Mouse (Mus musculus) gastrocnemius, postnatal 14 days (tissue): ENCODE measurements around the gene Nme2. TPM values are rescaled to one million over a fixed set of nuclear protein-coding genes. Genes with fewer than 3 reads are reported as not detected.

Source experiments
- DNase-seq: peaks from one replicate; pipeline ENCODE4 v3.0.0; 2021; ENCODE audit warnings: mixed read lengths
- intact Hi-C: fragments of 180-260 bp; cut with DNase I; formaldehyde crosslinking; loops from one replicate; pipeline ENCODE4 v1.15.1; 2025; ENCODE audit warnings: low total_unique reads
- total RNA-seq, 2 experiments: library from RNA; stranded (reverse); gene quantifications; 2 replicates each; pipeline ENCODE4 v1.2.3; 2021

The Nme2 gene
- total RNA-seq, 2 experiments from 2014 or later = 541 to 581 TPM

- DNase-seq = no peak
- intact Hi-C loops = no loop called here
Measured at GRCm38 (mm10) chr11:93908829-93909228, 47.2 kb downstream of the Nme2 start.

GRCm38 (mm10) chr11:93907839-93908238 is 48.2 kb downstream of the Nme2 start:
- intact Hi-C loops = no loop called here
- DNase-seq = no peak

GRCm38 (mm10) chr11:93906834-93907233 is 49.2 kb downstream of the Nme2 start:
- DNase-seq = no peak
- intact Hi-C loops = no loop called here

Other genes with a start within 250 kb of the Nme2 start
- gene Utp18, start 70.5 kb downstream of the Nme2 start, total RNA-seq = 10 to 100 TPM in 1 of 2 experiments, 1 to 10 TPM in 1; 7.8 to 10.7 TPM
- gene Mbtd1, start 70.4 kb downstream of the Nme2 start, total RNA-seq = 10 to 100 TPM; 12.4 to 19.0 TPM
- 10 to 100 TPM; 19.9 to 21.9 TPM for gene Gm20390, start 12.0 kb upstream of the Nme2 start, total RNA-seq
- 10 to 100 TPM; 18.2 to 20.6 TPM for gene Nme1, start 12.3 kb upstream of the Nme2 start, total RNA-seq
- gene Spag9, start 39.8 kb upstream of the Nme2 start, total RNA-seq = 100 to 1,000 TPM; 120 to 123 TPM